Mouse (Mus musculus) midbrain, embryonic 12.5 days (tissue): ENCODE measurements around the gene Wfdc15b. TPM values are rescaled to one million over a fixed set of nuclear protein-coding genes. Genes with fewer than 3 reads are reported as not detected.
"Not testable (repeated sequence)": the region's sequence is repeated elsewhere in the genome, so short reads cannot be mapped to it uniquely, and the experiment has no call there.

Experiments used
- ATAC-seq: fragments of 200-750 bp; cut with Nextera tagmentation; 2 replicates; pipeline ENCODE4 v1.8.0; 2017; ENCODE audit warnings: low read depth, moderate TSS enrichment, moderate library complexity; ENCODE audit not compliant: low FRiP score
- H3K27ac ChIP-seq: fragments of 300-500 bp; sonication (generic); replicated peaks from 2 replicates; pipeline ENCODE4 v1.5.1; 2016; ENCODE audit warnings: mild to moderate bottlenecking
- H3K27me3 ChIP-seq: fragments of 300-500 bp; sonication (generic); 2 replicates; pipeline ENCODE4 v1.6.1; 2016; ENCODE audit warnings: mild to moderate bottlenecking
- H3K36me3 ChIP-seq: fragments of 300-500 bp; sonication (generic); 2 replicates; pipeline ENCODE4 v1.6.1; 2016
- H3K4me1 ChIP-seq: fragments of 300-500 bp; sonication (generic); 2 replicates; pipeline ENCODE4 v1.6.1; 2016
- H3K4me2 ChIP-seq: fragments of 300-500 bp; sonication (generic); replicated peaks from 2 replicates; pipeline ENCODE4 v1.6.1; 2016; ENCODE audit warnings: mild to moderate bottlenecking, moderate library complexity
- H3K4me3 ChIP-seq: fragments of 300-500 bp; sonication (generic); 2 replicates; pipeline ENCODE4 v1.5.1; 2016; ENCODE audit warnings: mild to moderate bottlenecking
- H3K9ac ChIP-seq: fragments of 300-500 bp; sonication (generic); replicated peaks from 2 replicates; pipeline ENCODE4 v1.6.1; 2016; ENCODE audit warnings: mild to moderate bottlenecking, moderate library complexity
- H3K9me3 ChIP-seq: fragments of 300-500 bp; sonication (generic); 2 replicates; pipeline ENCODE4 v1.6.1; 2016; ENCODE audit warnings: mild to moderate bottlenecking
- WGBS: fragments of 180-500 bp; shearing (Covaris S2); methylation state at CpG from one replicate; pipeline ENCODE4 v1.1.7; 2016; 5-methylcytosine and 5-hydroxymethylcytosine counted together
- polyA plus RNA-seq: library from polyadenylated mRNA; unstranded; fragments of >200 nt; fragmentation: Nextera tagmentation; extraction: Ambion mirVana; gene quantifications from 2 replicates; pipeline ENCODE4 v1.2.1, GENCODE M21; 2016

Wfdc15b gene
- polyA plus RNA-seq = not detected in 2 replicates

- no peaks in the 10 kb centered on the region for H3K36me3 ChIP-seq
- H3K27me3 ChIP-seq = no peaks in the 10 kb centered on the region
- H3K4me2 ChIP-seq = no peak within 1 kb of the TSS
- WGBS = 83% methylated on average over 11 of the region's 11 CpGs
- H3K27ac ChIP-seq = no peak within 1 kb of the TSS
- no peaks in the 10 kb centered on the region for H3K9me3 ChIP-seq
- no peak within 1 kb of the TSS for H3K9ac ChIP-seq
- ATAC-seq = no peak
- H3K4me1 ChIP-seq = no peaks in the 10 kb centered on the region
- no peak within 1 kb of the TSS for H3K4me3 ChIP-seq
These were observed at the start of gene Wfdc15b for GRCm38 (mm10) chr2:164221522-164221921. TSS of gene Wfdc15b (minus strand) at chr2:164221660.

- not testable (repeated sequence) for H3K4me1 ChIP-seq, H3K9ac ChIP-seq, H3K27ac ChIP-seq, H3K9me3 ChIP-seq, H3K4me3 ChIP-seq, H3K36me3 ChIP-seq, ATAC-seq, H3K27me3 ChIP-seq, H3K4me2 ChIP-seq
- WGBS = 84% methylated on average over 1 of the region's 1 CpGs
These were observed 35.1 kb upstream of the Wfdc15b start, which contains the start of gene Svs3b for GRCm38 (mm10) chr2:164256540-164256939. TSS of gene Svs3b (minus strand) at chr2:164256640.

DNA sequence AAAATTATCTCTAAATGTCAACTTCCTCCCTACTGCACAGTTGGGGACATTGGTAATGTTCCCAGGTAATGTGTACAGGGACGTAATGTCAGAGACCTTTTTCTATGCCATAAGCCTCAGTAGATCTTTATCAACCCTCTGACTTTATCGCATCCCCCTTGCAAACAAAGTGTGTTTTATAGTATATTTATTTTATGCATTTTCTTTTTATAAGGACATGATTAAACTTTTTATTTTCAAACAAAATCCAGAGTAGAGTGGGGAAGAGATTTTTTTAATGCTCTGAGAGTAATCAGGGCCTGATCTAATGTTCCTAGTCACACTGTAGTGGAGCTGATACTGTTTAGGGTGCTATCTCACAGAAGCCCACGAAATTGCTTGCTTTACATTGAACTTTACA is 16.9 kb upstream of the Wfdc15b start, which contains the start of gene Svs2:
Gene Svs2 (minus strand): TSS at position 101 of the 400 bp plus-strand sequence.
- no peak within 1 kb of the TSS for H3K9ac ChIP-seq
- no peaks in the 10 kb centered on the region for H3K4me1 ChIP-seq
- H3K4me3 ChIP-seq = no peak within 1 kb of the TSS
- WGBS = 88% methylated on average over 3 of the region's 3 CpGs
- ATAC-seq = no peak
- no peaks in the 10 kb centered on the region for H3K27me3 ChIP-seq
- H3K36me3 ChIP-seq = no peaks in the 10 kb centered on the region
- H3K27ac ChIP-seq = no peak within 1 kb of the TSS
- H3K4me2 ChIP-seq = no peak within 1 kb of the TSS
- no peaks in the 10 kb centered on the region for H3K9me3 ChIP-seq

- H3K9ac ChIP-seq = no peak overlapping the region
- H3K36me3 ChIP-seq = no peaks in the 10 kb centered on the region
- no peak for ATAC-seq
- WGBS = 93% methylated on average over 8 of the region's 8 CpGs
- H3K27me3 ChIP-seq = no peaks in the 10 kb centered on the region
- no peaks in the 10 kb centered on the region for H3K9me3 ChIP-seq
- no peak overlapping the region for H3K4me3 ChIP-seq
- H3K27ac ChIP-seq = no peak overlapping the region
- no peaks in the 10 kb centered on the region for H3K4me1 ChIP-seq
- H3K4me2 ChIP-seq = no peak overlapping the region
These were observed 11.2 kb upstream of the Wfdc15b start for GRCm38 (mm10) chr2:164232671-164233070.

DNA sequence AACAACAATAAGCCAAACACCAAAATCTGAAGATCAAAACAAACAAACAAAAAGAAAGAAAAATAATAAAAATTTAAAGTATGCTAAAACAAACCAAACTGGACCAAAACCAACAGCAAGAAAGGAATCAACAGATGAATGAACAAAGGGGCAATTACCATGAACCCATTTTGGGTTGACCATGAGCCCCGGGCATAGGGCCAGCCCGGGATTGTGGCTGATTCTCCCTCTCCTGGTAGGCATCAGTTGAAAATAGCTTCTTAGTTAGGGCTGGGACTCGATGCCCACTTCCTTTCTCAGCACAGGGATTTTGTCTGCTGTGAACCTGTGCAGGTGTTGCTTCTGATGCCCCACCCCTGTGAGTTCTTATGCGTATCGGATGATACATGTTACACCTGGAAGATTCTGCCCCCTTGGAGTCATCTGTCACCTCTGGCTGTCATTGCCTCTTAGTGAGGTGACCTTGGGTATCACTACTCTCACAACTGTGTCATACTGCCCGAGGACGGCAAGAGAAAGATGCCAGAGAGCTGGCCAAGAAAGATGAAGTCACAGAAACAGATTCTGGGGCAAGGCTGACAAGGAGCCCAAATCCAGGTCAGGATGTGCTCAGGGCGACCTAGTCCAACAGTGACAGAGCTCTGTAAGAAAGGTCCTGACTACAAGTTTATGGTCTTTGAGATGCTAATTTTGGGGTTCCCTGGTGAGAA is 7.1 kb upstream of the Wfdc15b start:
- 88% methylated on average over 8 of the region's 8 CpGs for WGBS
- Histone ChIP-seq H3K4me3 (no peak overlapping the region), H3K36me3 (no peaks in the 10 kb centered on the region), H3K27me3 (no peaks in the 10 kb centered on the region), H3K9me3 (no peaks in the 10 kb centered on the region), H3K4me2 (no peak overlapping the region), H3K9ac (no peak overlapping the region), H3K27ac (no peak overlapping the region), H3K4me1 (no peaks in the 10 kb centered on the region)
- ATAC-seq = no peak

GRCm38 (mm10) chr2:164219295-164219694 is 2.2 kb downstream of the Wfdc15b start:
- WGBS = 83% methylated on average over 9 of the region's 9 CpGs
- H3K4me2 ChIP-seq = no peak overlapping the region
- no peak overlapping the region for H3K27ac ChIP-seq
- H3K9ac ChIP-seq = no peak overlapping the region
- H3K27me3 ChIP-seq = no peaks in the 10 kb centered on the region
- H3K4me3 ChIP-seq = no peak overlapping the region
- ATAC-seq = no peak
- H3K36me3 ChIP-seq = no peaks in the 10 kb centered on the region
- no peaks in the 10 kb centered on the region for H3K9me3 ChIP-seq
- no peaks in the 10 kb centered on the region for H3K4me1 ChIP-seq

- no peak for ATAC-seq
- Histone ChIP-seq H3K27ac (no peak overlapping the region), H3K4me1 (no peaks in the 10 kb centered on the region), H3K9ac (no peak overlapping the region), H3K4me2 (no peak overlapping the region), H3K9me3 (no peaks in the 10 kb centered on the region), H3K36me3 (no peaks in the 10 kb centered on the region), H3K4me3 (no peak overlapping the region), H3K27me3 (no peaks in the 10 kb centered on the region)
- WGBS = 88% methylated on average over 5 of the region's 5 CpGs
These were observed 8.7 kb downstream of the Wfdc15b start for GRCm38 (mm10) chr2:164212711-164213110.

DNA sequence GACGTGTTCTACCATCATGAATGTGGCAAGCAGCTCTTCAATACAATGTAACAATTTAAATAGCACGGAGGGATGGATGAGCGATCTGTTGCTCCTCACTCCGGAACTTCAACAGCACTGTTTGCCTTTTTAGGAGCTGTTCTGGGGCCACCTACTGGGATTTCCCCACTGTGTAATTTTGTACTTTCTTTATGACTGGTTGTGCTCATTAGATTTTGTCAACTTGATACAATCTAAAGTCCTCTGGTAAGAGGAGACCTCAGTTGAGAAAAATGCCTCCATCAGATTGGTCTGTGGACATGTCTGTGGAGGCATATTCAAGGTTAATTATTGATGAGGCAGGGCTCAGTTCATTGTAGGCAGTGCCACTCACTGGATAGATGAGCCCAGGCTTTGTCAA is 10.6 kb downstream of the Wfdc15b start:
- no peak overlapping the region for H3K4me3 ChIP-seq
- H3K9me3 ChIP-seq = no peaks in the 10 kb centered on the region
- no peak overlapping the region for H3K27ac ChIP-seq
- WGBS = 89% methylated on average over 4 of the region's 4 CpGs
- H3K27me3 ChIP-seq = no peaks in the 10 kb centered on the region
- H3K4me1 ChIP-seq = no peaks in the 10 kb centered on the region
- no peak overlapping the region for H3K9ac ChIP-seq
- no peaks in the 10 kb centered on the region for H3K36me3 ChIP-seq
- ATAC-seq = no peak
- H3K4me2 ChIP-seq = no peak overlapping the region

DNA sequence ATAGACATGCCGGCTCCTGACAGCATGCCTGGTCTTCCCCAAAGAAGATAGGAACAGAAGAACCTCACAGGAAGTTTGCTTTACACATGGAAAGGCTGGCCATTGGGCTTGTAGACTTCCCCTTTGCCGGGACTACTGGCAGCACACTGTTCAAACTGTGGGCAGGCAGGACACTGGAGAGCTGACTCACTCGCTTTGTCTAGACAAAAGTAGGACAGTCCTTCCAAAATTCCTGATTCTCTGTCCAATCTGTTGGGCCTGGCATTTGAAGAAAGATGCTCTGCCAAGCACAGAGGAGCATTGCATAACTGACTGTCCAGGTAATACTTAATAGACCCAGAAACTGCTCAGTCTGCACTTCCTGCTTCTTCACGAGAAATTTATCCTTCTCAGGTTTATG is 14.8 kb downstream of the Wfdc15b start:
- ATAC-seq = no peak
- Histone ChIP-seq H3K9me3 (no peaks in the 10 kb centered on the region), H3K4me3 (no peak overlapping the region), H3K4me1 (no peaks in the 10 kb centered on the region), H3K27ac (no peak overlapping the region), H3K4me2 (no peak overlapping the region), H3K27me3 (no peaks in the 10 kb centered on the region), H3K9ac (no peak overlapping the region), H3K36me3 (no peaks in the 10 kb centered on the region)
- WGBS = 80% methylated on average over 4 of the region's 4 CpGs

GRCm38 (mm10) chr2:164206011-164206410 is 15.4 kb downstream of the Wfdc15b start:
- H3K9ac ChIP-seq, H3K36me3 ChIP-seq, H3K9me3 ChIP-seq, ATAC-seq, H3K4me3 ChIP-seq, H3K4me1 ChIP-seq, H3K27me3 ChIP-seq, H3K4me2 ChIP-seq, H3K27ac ChIP-seq: not testable (repeated sequence)
- WGBS = 92% methylated on average over 10 of the region's 10 CpGs

- WGBS = 76% methylated on average over 20 of the region's 20 CpGs
- Histone ChIP-seq H3K4me2 (no peak within 1 kb of the TSS), H3K4me3 (no peak within 1 kb of the TSS), H3K27ac (no peak within 1 kb of the TSS), H3K9me3 (no peaks in the 10 kb centered on the region), H3K36me3 (no peaks in the 10 kb centered on the region), H3K9ac (no peak within 1 kb of the TSS), H3K4me1 (no peaks in the 10 kb centered on the region), H3K27me3 (no peaks in the 10 kb centered on the region)
- ATAC-seq = no peak
These were observed 21.7 kb downstream of the Wfdc15b start, which contains the start of gene Wfdc15a for GRCm38 (mm10) chr2:164199626-164200327. TSS of gene Wfdc15a (minus strand) at chr2:164200130.

DNA sequence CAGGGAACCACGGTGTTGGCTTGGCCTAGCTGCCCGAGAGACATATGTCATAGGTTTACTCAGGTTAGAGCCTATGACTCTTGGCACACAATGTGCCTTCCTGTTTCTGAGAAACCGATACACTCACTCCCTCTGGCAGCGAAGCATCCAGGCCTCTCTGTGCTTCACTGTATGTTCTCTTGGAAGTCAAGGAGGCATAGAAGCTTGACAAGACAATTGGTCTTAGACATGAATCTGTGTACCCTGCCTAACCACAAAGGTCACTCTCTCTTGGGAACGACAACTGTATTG is 24.8 kb downstream of the Wfdc15b start:
- ATAC-seq = no peak
- WGBS = 88% methylated on average over 5 of the region's 5 CpGs

More for the DNA sequence above, 24.8 kb downstream of the Wfdc15b start:
- H3K9me3 ChIP-seq = no peaks in the 10 kb centered on the region
- H3K4me2 ChIP-seq = no peak overlapping the region
- H3K9ac ChIP-seq = no peak overlapping the region
- no peaks in the 10 kb centered on the region for H3K36me3 ChIP-seq
- no peak overlapping the region for H3K4me3 ChIP-seq
- no peak overlapping the region for H3K27ac ChIP-seq
- H3K4me1 ChIP-seq = no peaks in the 10 kb centered on the region
- H3K27me3 ChIP-seq = no peaks in the 10 kb centered on the region
